Mouse (Mus musculus): ENCODE results near the gene Mtmr11. TPM values are rescaled to one million over a fixed set of nuclear protein-coding genes. Genes with fewer than 3 reads are reported as not detected.
"Not testable (repeated sequence)": the region's sequence is repeated elsewhere in the genome, so short reads cannot be mapped to it uniquely, and the experiment has no call there.

Gene Mtmr11
- polyA plus RNA-seq, 1 experiment: 56.8 TPM

- WGBS: 34% methylated on average over 15 of the region's 15 CpGs
- TF ChIP-seq CTCF (conservative IDR thresholded peaks at IDR 0.05; ENCODE audit: insufficient read depth, insufficient read length, low read depth, low read length): peak; percentile 30; the same call in 1 of the 2 replicates
- no peak for TF ChIP-seq POLR2A (IDR thresholded peaks at IDR 0.05; ENCODE audit: low read depth, low read length)
- Histone ChIP-seq H3K27me3 (replicated peaks; ENCODE audit: control insufficient read depth, insufficient read depth, low read length) (no peaks in the 10 kb centered on the region), H3K36me3 (ENCODE audit: control insufficient read depth, insufficient read depth, low read length) (no peaks in the 10 kb centered on the region), H3K4me1 (ENCODE audit: control insufficient read depth, insufficient read depth, low read length) (no peaks in the 10 kb centered on the region), H3K27ac (ENCODE audit: insufficient read depth, low read depth, low read length) (no peak overlapping the region), H3K4me3 (ENCODE audit: insufficient read depth, low read depth, low read length) (no peak overlapping the region)
- DNase-seq: peak; percentile 33
Observed at GRCm38 (mm10) chr3:96209242-96209641, 47.4 kb downstream of the Mtmr11 start.

- H3K27ac ChIP-seq (ENCODE audit: insufficient read depth, low read depth, low read length): peak overlapping the region; percentile 94
- peaks cover 15% of the 10 kb centered on the region; the same call in 1 of the 2 replicates for H3K4me1 ChIP-seq (ENCODE audit: control insufficient read depth, insufficient read depth, low read length)
- TF ChIP-seq POLR2A (IDR thresholded peaks at IDR 0.05; ENCODE audit: low read depth, low read length) (no peak), CTCF (conservative IDR thresholded peaks at IDR 0.05; ENCODE audit: insufficient read depth, insufficient read length, low read depth, low read length) (peak; percentile 28; the same call in 1 of the 2 replicates)
- H3K27me3 ChIP-seq (replicated peaks; ENCODE audit: control insufficient read depth, insufficient read depth, low read length): no peaks in the 10 kb centered on the region
- WGBS: under 1% methylated on average over 12 of the region's 12 CpGs
- H3K36me3 ChIP-seq (ENCODE audit: control insufficient read depth, insufficient read depth, low read length): no peaks in the 10 kb centered on the region
- peak overlapping the region; percentile 74 for H3K4me3 ChIP-seq (ENCODE audit: insufficient read depth, low read depth, low read length)
- DNase-seq: peak; percentile 49
Observed at GRCm38 (mm10) chr3:96219191-96219641, 57.4 kb downstream of the Mtmr11 start.

GRCm38 (mm10) chr3:96219661-96220130 lies 57.9 kb downstream of the Mtmr11 start, which contains the start of the genes Bola1 and Hist2h2ab:
Bola1 (minus strand) TSS chr3:96219709.
Hist2h2ab (plus strand) TSS chr3:96219865.
- peak; percentile 92 for DNase-seq
- Histone ChIP-seq H3K4me1 (ENCODE audit: control insufficient read depth, insufficient read depth, low read length) (peaks cover 15% of the 10 kb centered on the region; the same call in 1 of the 2 replicates), H3K4me3 (ENCODE audit: insufficient read depth, low read depth, low read length) (peak within 1 kb of the TSS; percentile 74), H3K27ac (ENCODE audit: insufficient read depth, low read depth, low read length) (peak within 1 kb of the TSS; percentile 94), H3K27me3 (replicated peaks; ENCODE audit: control insufficient read depth, insufficient read depth, low read length) (no peaks in the 10 kb centered on the region), H3K36me3 (ENCODE audit: control insufficient read depth, insufficient read depth, low read length) (no peaks in the 10 kb centered on the region)
- under 1% methylated on average over 37 of the region's 37 CpGs for WGBS
- no peak for TF ChIP-seq POLR2A (IDR thresholded peaks at IDR 0.05; ENCODE audit: low read depth, low read length)

- peaks cover 15% of the 10 kb centered on the region; the same call in 1 of the 2 replicates for H3K4me1 ChIP-seq (ENCODE audit: control insufficient read depth, insufficient read depth, low read length)
- peak overlapping the region; percentile 94 for H3K27ac ChIP-seq (ENCODE audit: insufficient read depth, low read depth, low read length)
- H3K36me3 ChIP-seq (ENCODE audit: control insufficient read depth, insufficient read depth, low read length); H3K27me3 ChIP-seq (replicated peaks; ENCODE audit: control insufficient read depth, insufficient read depth, low read length); DNase-seq: not testable (repeated sequence)
- 1% methylated on average over 36 of the region's 47 CpGs for WGBS
- H3K4me3 ChIP-seq (ENCODE audit: insufficient read depth, low read depth, low read length): peak overlapping the region; percentile 74
Observed at GRCm38 (mm10) chr3:96220131-96220764, 58.4 kb downstream of the Mtmr11 start.

GRCm38 (mm10) chr3:96220765-96221639 lies 59.2 kb downstream of the Mtmr11 start, which contains the start of the genes Hist2h2ac and Hist2h2be:
Hist2h2ac (minus strand) TSS chr3:96220880.
Hist2h2be (plus strand) TSS chr3:96221119.
- Histone ChIP-seq H3K36me3 (ENCODE audit: control insufficient read depth, insufficient read depth, low read length) (no peaks in the 10 kb centered on the region), H3K27ac (ENCODE audit: insufficient read depth, low read depth, low read length) (peak within 1 kb of the TSS; percentile 94), H3K27me3 (replicated peaks; ENCODE audit: control insufficient read depth, insufficient read depth, low read length) (no peaks in the 10 kb centered on the region), H3K4me1 (ENCODE audit: control insufficient read depth, insufficient read depth, low read length) (peaks cover 19% of the 10 kb centered on the region; the same call in 1 of the 2 replicates), H3K4me3 (ENCODE audit: insufficient read depth, low read depth, low read length) (peak within 1 kb of the TSS; percentile 74)
- no peak for TF ChIP-seq CTCF (conservative IDR thresholded peaks at IDR 0.05; ENCODE audit: insufficient read depth, insufficient read length, low read depth, low read length)
- peak; percentile 86 for TF ChIP-seq POLR2A (IDR thresholded peaks at IDR 0.05; ENCODE audit: low read depth, low read length)
- DNase-seq: peak; percentile 97
- under 1% methylated on average over 43 of the region's 43 CpGs for WGBS

Other genes with a start within 250 kb of the Mtmr11 start
- gene Anp32e, start 232.8 kb upstream of the Mtmr11 start, polyA plus RNA-seq (2012; rRNA removed): 13.0 and 18.5 TPM in 2 replicates
- gene Plekho1, start 166.0 kb upstream of the Mtmr11 start, polyA plus RNA-seq (2012; rRNA removed): 32.4 and 33.2 TPM in 2 replicates
- gene Vps45, start 103.5 kb upstream of the Mtmr11 start, polyA plus RNA-seq (2012; rRNA removed): 6.7 and 7.9 TPM in 2 replicates
- gene Otud7b, start 57.5 kb upstream of the Mtmr11 start, polyA plus RNA-seq (2012; rRNA removed): 10.1 and 15.0 TPM in 2 replicates
- 52.6 and 57.3 TPM in 2 replicates for gene Sf3b4, start 10.3 kb downstream of the Mtmr11 start, polyA plus RNA-seq (2012; rRNA removed)
- 20.8 and 27.3 TPM in 2 replicates for gene Sv2a, start 19.1 kb downstream of the Mtmr11 start, polyA plus RNA-seq (2012; rRNA removed)
- 67.8 and 79.8 TPM in 2 replicates for gene Bola1, start 57.7 kb downstream of the Mtmr11 start, polyA plus RNA-seq (2012; rRNA removed)
- gene Hist2h2ab, start 57.9 kb downstream of the Mtmr11 start, polyA plus RNA-seq (2012; rRNA removed): 0.66 and 1.7 TPM in 2 replicates
- gene Hist2h2ac, start 58.9 kb downstream of the Mtmr11 start, polyA plus RNA-seq (2012; rRNA removed): 3.7 and 6.3 TPM in 2 replicates
- gene Hist2h2be, start 59.1 kb downstream of the Mtmr11 start, polyA plus RNA-seq (2012; rRNA removed): 5.1 and 6.0 TPM in 2 replicates
- 8.6 and 12.9 TPM in 2 replicates for gene Hist2h3c2, start 77.1 kb downstream of the Mtmr11 start, polyA plus RNA-seq (2012; rRNA removed)
- gene Hist2h2aa2, start 78.3 kb downstream of the Mtmr11 start, polyA plus RNA-seq (2012; rRNA removed): 162 and 196 TPM in 2 replicates
- gene Hist2h2aa1, start 83.5 kb downstream of the Mtmr11 start, polyA plus RNA-seq (2012; rRNA removed): 285 and 388 TPM in 2 replicates
- not detected in 2 replicates for gene Hist2h3c1, start 84.7 kb downstream of the Mtmr11 start, polyA plus RNA-seq (2012; rRNA removed)
- gene Hist2h4, start 101.3 kb downstream of the Mtmr11 start, polyA plus RNA-seq (2012; rRNA removed): 1.5 and 2.7 TPM in 2 replicates
- gene Hist2h3b, start 106.7 kb downstream of the Mtmr11 start, polyA plus RNA-seq (2012; rRNA removed): 10.1 and 14.1 TPM in 2 replicates
- 0.97 and 1.1 TPM in 2 replicates for gene Hist2h2bb, start 107.7 kb downstream of the Mtmr11 start, polyA plus RNA-seq (2012; rRNA removed)
- gene Fcgr1, start 132.0 kb downstream of the Mtmr11 start, polyA plus RNA-seq (2012; rRNA removed): 1.3 TPM in 2 replicates

All from kidney, adult 2 months (tissue).